Mouse (Mus musculus) thymus, postnatal 10 days (tissue): ENCODE results near the gene Kif2c.
A peak's percentile ranks its signal among the peaks of the same experiment; 100 is the strongest.

Experiments used
- DNase-seq, 2 experiments: peaks; one replicate each; pipeline ENCODE4 v3.0.0; 2021; ENCODE audit warnings: low spot score in 2 of 2

The Kif2c gene

DNA sequence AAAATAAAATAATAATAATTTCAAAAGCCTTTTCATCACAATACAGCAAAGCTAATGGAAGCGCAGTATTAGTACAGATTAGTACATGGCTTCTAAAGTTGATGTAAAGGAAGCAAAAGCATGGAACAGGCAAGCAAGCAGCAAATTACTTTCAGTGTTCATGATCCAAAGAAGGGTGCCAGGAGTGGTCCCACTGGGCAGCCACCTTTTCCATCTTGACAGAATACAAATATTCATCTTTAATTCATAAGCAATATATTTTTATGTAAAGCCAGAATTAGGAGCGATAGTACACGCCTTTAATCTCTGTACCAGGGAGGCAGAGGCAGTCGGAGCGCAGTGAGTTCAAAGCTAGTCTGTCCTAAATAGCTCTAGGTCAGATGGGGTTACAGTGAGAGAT is 62.8 kb downstream of the Kif2c start:
- no peak for DNase-seq

DNA sequence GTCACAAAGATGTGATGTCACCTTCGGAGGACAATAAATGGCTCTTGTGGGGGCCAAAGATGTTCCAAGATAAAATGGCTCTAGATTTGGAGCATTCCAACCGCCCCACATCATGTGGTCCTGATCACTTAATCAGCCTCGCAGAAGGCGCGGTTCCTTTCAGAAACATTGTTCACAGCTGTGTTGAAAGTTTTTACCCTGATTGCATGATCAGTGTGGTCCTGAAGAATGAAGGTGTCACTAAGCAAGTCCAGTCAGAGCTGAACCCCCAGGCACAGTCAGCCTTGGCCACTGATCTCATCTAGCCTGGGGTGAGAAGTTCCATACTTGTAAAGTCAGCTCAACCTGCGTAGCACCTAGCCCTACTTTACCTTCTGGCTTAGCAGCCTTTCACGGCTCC is 64.5 kb downstream of the Kif2c start:
- DNase-seq: no peak

DNA sequence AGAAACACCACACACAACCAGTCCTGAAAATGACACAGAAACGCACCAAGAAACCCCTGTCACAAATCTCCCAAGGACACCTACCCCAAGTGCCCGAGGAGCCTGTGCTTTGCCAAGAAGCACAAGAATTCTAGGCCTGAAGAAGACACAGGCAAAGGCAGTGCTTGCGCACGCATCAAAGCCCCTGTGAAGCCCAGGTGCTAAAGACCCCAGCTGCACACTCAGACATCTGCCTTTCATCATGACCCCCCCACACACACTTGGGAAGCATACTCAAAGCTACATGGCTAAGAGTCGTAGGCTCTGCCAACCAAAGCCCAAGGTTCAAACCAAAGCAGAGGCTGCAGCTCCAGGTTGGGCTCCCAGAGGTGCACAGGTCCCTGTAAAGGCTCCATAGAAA is 66.8 kb downstream of the Kif2c start:
- peak; percentile 62 to 70 for DNase-seq

DNA sequence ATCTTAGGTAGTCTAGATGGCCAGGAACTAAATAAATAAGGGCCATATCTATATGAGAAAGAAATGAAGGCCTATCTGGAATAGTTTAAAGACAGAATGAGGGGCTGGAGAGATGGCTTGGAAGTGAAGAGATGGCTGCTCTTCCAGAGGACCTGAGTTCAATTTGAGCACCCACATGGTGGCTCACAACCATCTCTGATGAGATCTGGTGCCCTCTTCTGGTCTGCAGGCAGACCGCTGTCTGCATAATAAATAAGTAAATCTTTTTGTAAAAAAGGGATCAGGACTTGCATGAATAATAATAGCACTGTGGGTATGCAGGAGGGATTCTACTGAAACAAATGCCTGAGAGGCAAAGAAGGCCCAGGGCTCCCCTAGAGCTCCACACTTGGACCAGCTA is 69.2 kb downstream of the Kif2c start:
- no peak for DNase-seq

DNA sequence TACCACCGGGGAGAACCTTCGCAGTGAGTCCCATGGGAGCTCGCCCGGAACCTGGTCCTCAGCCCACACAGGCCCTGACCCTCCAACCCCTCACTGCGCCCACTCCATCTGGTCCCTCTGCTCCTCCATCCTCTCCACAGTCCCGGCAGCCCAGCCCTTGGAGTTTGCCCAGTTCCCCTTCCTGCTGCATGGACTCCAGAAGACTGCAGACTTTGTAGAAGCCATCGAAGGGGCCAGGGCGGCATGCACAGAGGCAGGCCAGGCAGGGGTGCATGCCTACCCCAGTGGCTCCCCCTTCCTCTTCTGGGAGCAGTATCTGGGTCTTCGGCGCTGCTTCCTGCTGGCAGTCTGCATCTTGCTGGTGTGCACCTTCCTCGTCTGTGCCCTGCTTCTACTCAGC is 71.5 kb downstream of the Kif2c start:
- DNase-seq: no peak

DNA sequence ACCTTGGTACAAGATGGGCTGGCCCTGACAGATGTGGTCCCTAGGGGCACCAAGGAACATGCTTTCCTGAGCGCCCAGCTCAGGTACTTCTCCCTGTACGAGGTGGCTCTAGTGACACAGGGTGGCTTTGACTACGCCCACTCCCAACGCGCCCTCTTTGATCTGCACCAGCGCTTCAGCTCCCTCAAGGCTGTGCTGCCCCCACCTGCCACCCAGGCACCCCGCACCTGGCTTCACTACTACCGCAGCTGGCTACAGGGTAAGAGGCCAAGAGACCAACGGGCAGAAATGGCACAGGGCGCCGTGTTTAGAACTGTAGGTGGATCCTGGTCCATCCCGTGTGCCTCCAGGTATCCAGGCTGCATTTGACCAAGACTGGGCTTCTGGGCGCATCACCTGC is 72.2 kb downstream of the Kif2c start:
- DNase-seq: no peak
